Mouse (Mus musculus) cerebellum, adult 2 months (tissue): ENCODE measurements around the gene Ccdc182.

ENCODE experiments used
- CTCF ChIP-seq: fragments of 200-500 bp; IDR thresholded peaks from 2 replicates; pipeline ENCODE4 v1.5.1; 2011; ENCODE audit warnings: low read depth, mild to moderate bottlenecking, control low read depth, low read length, moderate library complexity, borderline replicate concordance; ENCODE audit not compliant: insufficient read depth
- POLR2A ChIP-seq: fragments of 200-500 bp; IDR thresholded peaks from 2 replicates; pipeline ENCODE4 v1.6.1; 2011; ENCODE audit warnings: low read length, control low read depth, borderline replicate concordance; ENCODE audit not compliant: insufficient read depth

DNA sequence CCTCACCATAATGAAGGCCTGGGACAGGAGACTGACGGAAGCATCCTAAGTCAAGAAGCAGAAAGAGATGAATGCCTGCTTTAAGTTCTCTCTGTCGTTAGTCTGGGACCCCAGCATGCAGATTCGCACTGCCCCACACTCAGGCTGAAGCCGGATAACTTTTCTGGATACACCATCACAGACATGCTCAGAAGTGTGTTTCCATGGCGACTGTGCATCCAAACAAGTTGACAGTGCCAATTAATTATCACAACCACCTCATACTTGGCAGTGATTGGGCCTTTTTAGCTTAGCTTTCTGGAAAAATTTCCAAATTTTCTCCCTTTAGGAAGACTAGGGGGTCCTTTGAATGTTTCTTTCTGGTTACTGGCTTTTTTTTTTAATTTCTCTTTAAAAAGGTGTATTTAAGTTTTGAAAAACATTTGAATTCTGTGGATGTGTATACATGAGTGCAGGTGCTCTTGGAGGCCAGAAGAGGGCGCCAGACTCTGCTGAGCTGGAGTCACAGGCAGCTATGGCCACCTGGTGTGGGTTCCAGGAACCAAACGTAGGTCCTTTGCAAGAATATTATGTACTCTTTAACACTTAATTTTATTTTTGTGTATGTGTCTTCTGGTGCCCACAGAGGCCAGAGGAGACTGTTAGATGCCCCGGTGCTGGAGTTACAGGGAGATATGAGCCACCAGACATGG is 12.3 kb upstream of the Ccdc182 start:
- TF ChIP-seq POLR2A: no peak
- peak; percentile 31; the same call in 1 of the 2 replicates for TF ChIP-seq CTCF
